Mouse (Mus musculus) limb, embryonic 10.5 days (tissue): ENCODE results near the gene Hist2h3b. TPM values are rescaled to one million over a fixed set of nuclear protein-coding genes. Genes with fewer than 3 reads are reported as not detected.

Experiments
- DNase-seq: peaks from one replicate; pipeline ENCODE4 v3.0.0-alpha.2; 2017; ENCODE audit warnings: low spot score
- H3K27ac ChIP-seq: fragments of 300-500 bp; sonication (generic); 2 replicates; pipeline ENCODE4 v1.5.1; 2016; ENCODE audit warnings: mild to moderate bottlenecking
- H3K27me3 ChIP-seq: fragments of 300-500 bp; sonication (generic); 2 replicates; pipeline ENCODE4 v1.6.1; 2016; ENCODE audit warnings: low read depth, mild to moderate bottlenecking; ENCODE audit not compliant: poor library complexity, severe bottlenecking
- H3K36me3 ChIP-seq: fragments of 300-500 bp; sonication (generic); 2 replicates; pipeline ENCODE4 v1.6.1; 2016; ENCODE audit warnings: mild to moderate bottlenecking, moderate library complexity
- H3K4me1 ChIP-seq: fragments of 300-500 bp; sonication (generic); 2 replicates; pipeline ENCODE4 v1.6.1; 2016
- H3K4me3 ChIP-seq: fragments of 300-500 bp; sonication (generic); 2 replicates; pipeline ENCODE4 v1.5.1; 2016; ENCODE audit warnings: mild to moderate bottlenecking, moderate library complexity
- H3K9me3 ChIP-seq: fragments of 300-500 bp; sonication (generic); replicated peaks from 2 replicates; pipeline ENCODE4 v1.6.1; 2016; ENCODE audit warnings: mild to moderate bottlenecking
- WGBS: fragments of 180-500 bp; shearing (Covaris S2); methylation state at CpG from one replicate; pipeline ENCODE4 v1.1.7; 2016; 5-methylcytosine and 5-hydroxymethylcytosine counted together
- microRNA-seq: library from miRNA; unstranded; fragments of <30 nt; microRNA quantifications from one replicate; pipeline ENCODE4, GENCODE M21; 2017
- polyA plus RNA-seq: library from polyadenylated mRNA; unstranded; fragments of >200 nt; fragmentation: Nextera tagmentation; extraction: Ambion mirVana; gene quantifications from 2 replicates; pipeline ENCODE4 v1.2.1, GENCODE M21; 2016

Hist2h3b gene
- polyA plus RNA-seq, 1 experiment from 2014 or later, result 54.0 TPM

DNA sequence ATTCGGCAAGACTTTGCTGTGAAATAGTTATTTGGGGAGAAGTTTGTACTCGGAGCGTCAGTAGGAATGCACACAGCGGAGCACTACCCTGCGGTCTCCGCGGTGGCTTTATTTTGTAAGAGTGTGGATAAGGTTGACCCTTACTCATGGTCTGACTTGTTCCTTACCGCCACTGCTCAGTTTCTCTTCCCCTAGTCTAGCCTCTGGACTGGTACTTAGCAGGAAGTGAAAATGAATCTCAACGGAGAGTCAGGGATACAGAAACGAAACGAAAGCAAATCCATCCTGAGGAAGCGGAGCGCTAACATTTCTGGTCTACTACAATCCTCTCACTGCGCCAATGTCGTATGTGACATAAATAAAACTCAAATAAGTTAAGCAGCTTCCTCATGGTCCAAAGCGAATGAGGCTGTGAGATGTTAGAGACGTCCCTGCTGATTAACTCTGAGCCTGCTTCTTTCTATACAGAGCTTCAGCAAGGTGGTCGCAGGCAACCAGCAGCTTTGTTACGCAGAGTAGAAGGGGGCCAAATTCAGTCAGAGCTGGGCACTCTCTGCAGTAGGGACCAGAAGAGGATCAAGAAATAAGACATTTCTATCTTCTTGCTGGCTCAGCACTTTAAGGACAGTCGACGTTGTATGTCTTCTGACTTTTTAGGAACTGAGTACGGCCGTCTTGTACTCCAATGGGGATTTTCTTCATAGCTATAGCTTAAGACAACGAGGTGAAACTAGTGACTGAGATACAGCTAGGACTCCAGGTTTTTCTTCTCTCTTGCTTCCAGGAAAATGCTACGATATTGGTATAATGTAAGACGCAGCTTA is 32.5 kb downstream of the Hist2h3b start:
- Histone ChIP-seq H3K9me3 (no peaks in the 10 kb centered on the region), H3K36me3 (no peaks in the 10 kb centered on the region), H3K27ac (no peak overlapping the region), H3K4me3 (peak overlapping the region; percentile 20), H3K27me3 (0 out of 2 replicates have a peak, but pooled peaks cover 9% of the 10 kb centered on the region), H3K4me1 (no peaks in the 10 kb centered on the region)
- DNase-seq, result no peak
- 77% methylated on average over 26 of the region's 26 CpGs for WGBS

- no peak overlapping the region for H3K27ac ChIP-seq
- 0 out of 2 replicates have a peak, but pooled peaks cover 9% of the 10 kb centered on the region for H3K27me3 ChIP-seq
- H3K4me1 ChIP-seq, result no peaks in the 10 kb centered on the region
- H3K4me3 ChIP-seq, result no peak overlapping the region
- DNase-seq, result no peak
- no peaks in the 10 kb centered on the region for H3K36me3 ChIP-seq
- H3K9me3 ChIP-seq, result no peaks in the 10 kb centered on the region
- 84% methylated on average over 5 of the region's 5 CpGs for WGBS
These were observed 33.6 kb downstream of the Hist2h3b start for GRCm38 (mm10) chr3:96302076-96302475.

DNA sequence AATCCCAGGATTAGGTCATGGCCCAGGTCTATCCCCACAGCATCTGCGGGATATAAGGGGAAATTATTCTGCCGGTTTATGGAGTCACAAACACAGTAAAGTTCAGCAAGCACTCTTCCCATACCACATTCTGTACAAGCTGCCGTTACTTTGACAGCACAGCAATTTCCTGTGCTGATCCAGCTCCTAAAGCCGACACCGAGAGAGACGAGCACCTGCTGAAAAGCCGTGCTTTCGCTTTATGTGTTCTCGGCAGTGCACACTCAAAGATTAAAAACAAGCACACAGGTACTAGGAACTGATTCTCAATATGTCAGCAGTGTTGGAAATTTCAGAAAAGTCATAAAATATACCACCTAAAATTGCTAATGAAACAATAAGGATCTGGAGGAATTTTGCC is 38.1 kb downstream of the Hist2h3b start:
- Histone ChIP-seq H3K9me3 (no peaks in the 10 kb centered on the region), H3K27ac (no peak overlapping the region), H3K27me3 (0 out of 2 replicates have a peak, but pooled peaks cover 7% of the 10 kb centered on the region), H3K4me3 (no peak overlapping the region), H3K36me3 (no peaks in the 10 kb centered on the region), H3K4me1 (no peaks in the 10 kb centered on the region)
- WGBS, result 80% methylated on average over 9 of the region's 9 CpGs
- no peak for DNase-seq

- Histone ChIP-seq H3K4me3 (no peak overlapping the region), H3K27ac (no peak overlapping the region), H3K4me1 (no peaks in the 10 kb centered on the region), H3K27me3 (no peaks in the 10 kb centered on the region), H3K9me3 (no peaks in the 10 kb centered on the region), H3K36me3 (no peaks in the 10 kb centered on the region)
- WGBS, result 59% methylated on average over 3 of the region's 3 CpGs
- DNase-seq, result no peak
These were observed 41.0 kb downstream of the Hist2h3b start for GRCm38 (mm10) chr3:96309441-96309840.

GRCm38 (mm10) chr3:96312341-96313098 is 44.1 kb downstream of the Hist2h3b start:
- no peak for DNase-seq
- Histone ChIP-seq H3K4me1 (no peaks in the 10 kb centered on the region), H3K27ac (no peak overlapping the region), H3K9me3 (no peaks in the 10 kb centered on the region), H3K4me3 (no peak overlapping the region), H3K36me3 (no peaks in the 10 kb centered on the region), H3K27me3 (no peaks in the 10 kb centered on the region)
- 72% methylated on average over 8 of the region's 8 CpGs for WGBS

Small RNA genes within 50 kb of the gene (microRNA-seq; reads per million reads assigned to microRNA genes)
- gene Gm44492 (not detected), gene Gm47311 (not detected), gene Gm47313 (not detected)

Other genes with a start within 250 kb of the Hist2h3b start
- 22.4 and 23.6 TPM in 2 replicates for gene Vps45, start 210.2 kb upstream of the Hist2h3b start, polyA plus RNA-seq
- gene Otud7b, start 164.1 kb upstream of the Hist2h3b start, polyA plus RNA-seq, result 18.6 and 19.2 TPM in 2 replicates
- gene Mtmr11, start 106.7 kb upstream of the Hist2h3b start, polyA plus RNA-seq, result 10.8 and 18.2 TPM in 2 replicates
- gene Sf3b4, start 96.3 kb upstream of the Hist2h3b start, polyA plus RNA-seq, result 290 and 304 TPM in 2 replicates
- 3.6 and 3.9 TPM in 2 replicates for gene Sv2a, start 87.5 kb upstream of the Hist2h3b start, polyA plus RNA-seq
- 74.2 and 76.5 TPM in 2 replicates for gene Bola1, start 48.9 kb upstream of the Hist2h3b start, polyA plus RNA-seq
- gene Hist2h2ab, start 48.8 kb upstream of the Hist2h3b start, polyA plus RNA-seq, result 0.63 and 1.2 TPM in 2 replicates
- 11.7 and 16.3 TPM in 2 replicates for gene Hist2h2ac, start 47.8 kb upstream of the Hist2h3b start, polyA plus RNA-seq
- gene Hist2h2be, start 47.5 kb upstream of the Hist2h3b start, polyA plus RNA-seq, result 3.4 and 5.8 TPM in 2 replicates
- 6.5 and 7.3 TPM in 2 replicates for gene Hist2h3c2, start 29.5 kb upstream of the Hist2h3b start, polyA plus RNA-seq
- gene Hist2h2aa2, start 28.4 kb upstream of the Hist2h3b start, polyA plus RNA-seq, result 18.9 and 27.3 TPM in 2 replicates
- 12.7 and 15.9 TPM in 2 replicates for gene Hist2h2aa1, start 23.2 kb upstream of the Hist2h3b start, polyA plus RNA-seq
- 0.41 TPM in 1 of 2 replicates, not detected in the other for gene Hist2h3c1, start 22.0 kb upstream of the Hist2h3b start, polyA plus RNA-seq
- 7.7 and 9.4 TPM in 2 replicates for gene Hist2h4, start 5.3 kb upstream of the Hist2h3b start, polyA plus RNA-seq
- gene Hist2h2bb, start 1.1 kb downstream of the Hist2h3b start, polyA plus RNA-seq, result 8.2 and 10.7 TPM in 2 replicates
- 0.60 and 0.85 TPM in 2 replicates for gene Fcgr1, start 25.3 kb downstream of the Hist2h3b start, polyA plus RNA-seq
- gene BC107364, start 183.7 kb downstream of the Hist2h3b start, polyA plus RNA-seq, result 0.14 TPM in 1 of 2 replicates, not detected in the other